Mouse (Mus musculus): ENCODE measurements around the gene Nrip3.

DNA sequence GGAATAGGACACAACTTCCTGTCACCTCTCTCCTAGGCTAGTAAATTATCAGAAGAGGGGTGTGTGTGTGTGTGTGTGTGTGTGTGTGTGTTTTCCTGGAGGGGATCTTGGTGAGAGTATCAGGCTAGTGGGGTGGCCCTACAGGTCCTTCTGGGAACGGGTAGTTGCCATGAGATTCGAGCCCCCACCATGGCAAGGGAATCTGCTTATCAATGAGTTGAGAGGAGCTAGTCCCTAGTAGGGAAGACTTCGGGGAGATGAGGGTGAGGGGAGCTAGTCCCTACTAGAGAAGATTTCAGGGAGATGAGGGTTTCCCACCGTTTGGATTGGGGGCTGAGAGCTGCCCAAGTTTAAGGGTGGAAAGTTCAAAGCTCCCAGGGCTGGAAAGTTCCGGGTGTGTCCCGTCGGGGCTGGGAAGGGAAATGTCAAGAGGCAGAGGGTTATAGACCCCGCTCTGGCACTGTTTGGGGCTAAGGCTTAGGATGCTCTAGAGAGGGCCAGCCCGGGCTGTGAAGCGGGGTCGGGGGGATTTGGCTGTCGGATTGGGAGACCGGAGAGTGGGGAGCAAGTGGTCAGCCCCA is 30.3 kb downstream of the Nrip3 start:
- TF ChIP-seq FLI1 (IDR thresholded peaks at IDR 0.05; ENCODE audit: low read length): no peak
- TF ChIP-seq GATA1 (IDR thresholded peaks at IDR 0.05; ENCODE audit: borderline replicate concordance, low read length): no peak

Measured in megakaryocyte, embryonic 14.5 days (primary cell).